Mouse (Mus musculus) frontal cortex, postnatal 14 days (tissue): ENCODE measurements around the gene Ehbp1.

ENCODE experiments used
- DNase-seq, 2 experiments: peaks; one replicate each; pipeline ENCODE4 v3.0.0; 2022; ENCODE audit warnings: low spot score in 2 of 2

The Ehbp1 gene

DNA sequence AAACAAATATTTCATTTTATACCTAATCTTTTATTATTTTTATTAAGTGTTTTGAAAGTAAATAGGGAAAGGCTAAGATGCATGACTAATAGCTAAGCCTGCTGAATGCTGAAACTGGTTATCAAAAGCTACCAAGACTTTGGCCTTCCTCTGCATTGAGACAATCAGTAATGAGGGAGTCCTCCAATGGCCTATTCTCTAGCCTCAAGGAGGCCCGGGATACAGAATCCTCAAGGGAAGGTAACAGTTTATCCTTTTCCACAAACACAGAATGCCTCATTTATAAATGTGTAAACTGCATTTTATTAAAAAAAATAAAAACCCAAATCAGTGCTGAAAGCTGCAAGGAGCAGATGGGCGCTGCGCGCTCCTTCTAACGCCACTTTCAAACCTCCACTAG lies 284.6 kb downstream of the Ehbp1 start:
- no peak for DNase-seq

DNA sequence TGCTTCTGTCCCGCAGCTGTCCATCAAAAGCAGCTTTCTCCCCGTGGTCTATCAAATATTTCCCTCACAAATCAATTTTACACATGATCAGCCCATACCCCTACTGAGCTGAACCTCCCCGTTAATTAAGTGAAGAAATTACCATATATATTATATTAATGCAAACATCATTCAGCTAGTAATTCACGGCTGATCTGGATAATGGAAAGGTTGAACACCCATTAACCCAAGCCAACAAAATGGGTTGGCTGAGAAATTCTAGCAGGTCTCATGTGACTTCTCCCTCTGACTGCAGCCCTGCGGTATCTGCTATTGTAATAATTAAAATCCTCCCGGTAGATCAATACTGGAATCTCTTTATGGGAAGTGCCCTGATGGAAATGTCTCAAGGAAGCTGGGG lies 286.2 kb downstream of the Ehbp1 start:
- no peak for DNase-seq

DNA sequence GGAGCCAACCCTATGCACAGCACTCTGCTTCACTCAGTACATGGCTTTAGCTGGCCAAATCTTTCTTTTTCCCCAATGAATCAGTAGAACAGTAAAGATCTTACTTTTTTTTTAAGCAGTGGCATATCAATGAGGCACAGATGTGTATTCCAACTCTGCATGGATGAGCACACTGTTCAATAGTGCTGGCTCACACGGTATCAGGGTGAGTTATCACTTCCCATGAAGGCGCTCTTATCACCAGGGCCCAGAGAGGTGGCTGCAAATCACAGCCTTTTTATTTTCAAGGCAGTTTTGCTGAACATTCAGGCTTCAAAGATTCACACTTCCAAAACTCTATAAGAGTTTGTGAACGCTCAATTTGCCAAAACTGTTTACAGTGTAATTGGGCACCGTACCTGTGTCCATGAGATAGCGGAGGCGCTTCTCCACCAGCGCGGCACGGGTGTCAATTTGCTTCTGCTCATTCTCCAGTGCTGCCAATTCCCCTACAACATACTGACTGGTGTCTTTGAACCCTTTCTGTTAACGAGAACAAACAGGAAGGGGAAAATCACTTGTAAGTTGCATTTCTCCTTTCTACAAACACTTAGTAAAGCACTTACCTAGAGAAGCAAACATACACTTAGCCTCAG lies 288.9 kb downstream of the Ehbp1 start:
- DNase-seq = no peak

DNA sequence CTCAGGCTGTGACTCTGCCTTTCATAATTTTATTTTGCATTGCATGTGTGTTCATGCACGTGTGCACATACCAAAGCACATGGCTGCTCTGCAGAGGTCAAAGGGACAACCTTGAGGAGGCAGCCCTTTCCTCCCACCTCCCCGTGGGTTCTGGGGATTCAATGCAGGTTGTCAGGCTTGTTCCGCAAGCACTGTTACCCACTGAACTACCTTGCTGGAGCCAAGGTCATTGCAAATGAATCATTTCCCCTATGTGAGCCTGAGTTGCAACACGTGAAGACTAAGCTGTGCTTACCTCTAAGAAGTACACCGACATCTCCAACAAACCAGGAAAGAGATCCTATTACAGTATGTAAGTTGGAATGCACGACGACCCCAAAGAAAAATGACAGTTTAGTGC lies 291.2 kb downstream of the Ehbp1 start:
- DNase-seq = no peak

DNA sequence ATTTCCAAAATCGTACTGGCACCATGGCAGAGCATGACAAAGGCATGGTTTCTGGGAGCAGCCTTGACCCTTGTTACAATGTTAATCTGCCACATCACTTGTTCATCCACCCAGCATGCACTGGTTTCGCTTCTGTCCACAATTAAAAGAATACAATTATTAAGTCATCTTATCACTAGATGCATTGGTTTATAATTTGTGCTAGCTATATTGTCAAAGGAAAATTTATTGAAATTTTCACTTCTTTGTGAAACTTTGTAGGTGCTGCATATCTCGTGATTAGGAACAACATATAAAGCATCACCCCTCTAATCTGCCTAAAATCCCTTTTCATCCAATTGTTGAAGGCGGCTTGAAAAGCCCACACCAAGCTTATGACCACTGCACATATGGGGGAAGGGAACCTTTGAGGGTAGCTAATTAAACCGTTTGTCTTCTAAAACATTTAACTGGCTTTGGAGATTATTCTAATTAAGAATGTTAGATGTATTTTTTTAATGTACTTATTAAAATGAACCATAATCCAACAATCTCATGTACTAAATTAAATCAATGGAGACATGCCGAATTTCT lies 302.2 kb downstream of the Ehbp1 start:
- no peak for DNase-seq

DNA sequence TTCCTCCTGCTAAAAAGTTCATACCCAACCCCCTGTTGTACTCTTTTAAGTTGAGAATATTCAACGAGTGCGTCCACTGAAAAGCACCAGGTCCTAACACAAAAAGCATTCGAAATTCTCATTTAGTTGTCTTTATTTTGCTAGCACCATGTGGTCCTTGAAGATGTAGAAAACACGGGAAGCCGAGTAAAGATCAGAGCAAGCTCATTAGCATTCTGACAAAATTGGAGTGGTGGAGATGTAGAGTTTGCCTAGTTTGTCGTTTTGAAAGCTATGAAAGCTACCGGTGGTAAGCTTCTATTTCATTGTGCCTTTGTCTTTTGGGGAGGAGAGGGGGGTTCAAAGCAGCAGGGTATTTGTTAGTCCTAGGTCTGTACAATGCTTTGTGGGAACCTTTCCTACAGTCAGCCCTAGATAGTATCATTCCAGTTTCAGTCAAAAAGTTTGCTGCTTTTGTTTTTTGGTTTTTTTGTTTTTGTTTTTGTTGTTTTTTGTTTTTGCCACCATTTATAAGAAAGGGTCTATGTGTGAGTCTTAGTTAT lies 307.5 kb downstream of the Ehbp1 start:
- DNase-seq = no peak

DNA sequence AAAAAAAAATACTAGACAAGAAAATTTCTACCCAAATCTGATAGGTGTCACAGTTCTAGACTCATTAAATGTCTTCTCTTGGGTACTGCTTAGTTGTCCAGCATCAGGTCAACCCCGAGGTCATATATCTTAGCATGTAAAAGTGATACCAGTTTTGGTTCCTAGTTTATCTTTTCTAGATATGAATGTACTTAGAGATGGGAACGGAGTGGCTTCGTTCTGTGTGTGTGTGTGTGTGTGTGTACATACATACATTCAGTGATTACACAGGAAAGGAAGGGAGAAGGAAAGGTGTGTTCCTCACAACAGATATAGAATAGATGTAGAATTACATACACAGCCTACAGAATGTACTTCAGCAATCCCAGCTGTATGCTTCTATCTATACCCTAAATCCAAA lies 308.5 kb downstream of the Ehbp1 start:
- DNase-seq = no peak

DNA sequence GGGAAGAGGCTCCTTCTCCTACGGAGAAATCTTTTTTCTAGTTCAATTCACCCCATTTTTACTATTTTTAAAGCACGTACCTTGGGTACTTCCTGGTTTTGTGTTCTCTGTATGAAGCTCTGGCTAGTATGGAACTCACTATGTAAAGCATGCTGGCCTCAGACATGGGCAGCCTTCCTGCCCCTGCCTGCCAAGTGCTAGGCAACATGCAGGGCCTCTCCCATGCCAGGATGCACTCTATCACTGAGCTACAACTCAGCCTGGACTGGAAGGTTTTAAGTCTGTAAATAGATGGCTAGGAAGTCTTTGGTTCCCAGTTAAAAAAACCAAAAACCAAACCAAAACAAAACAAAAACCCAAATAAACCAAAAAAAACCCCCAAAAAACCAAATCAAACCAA lies 321.5 kb downstream of the Ehbp1 start:
- no peak for DNase-seq

DNA sequence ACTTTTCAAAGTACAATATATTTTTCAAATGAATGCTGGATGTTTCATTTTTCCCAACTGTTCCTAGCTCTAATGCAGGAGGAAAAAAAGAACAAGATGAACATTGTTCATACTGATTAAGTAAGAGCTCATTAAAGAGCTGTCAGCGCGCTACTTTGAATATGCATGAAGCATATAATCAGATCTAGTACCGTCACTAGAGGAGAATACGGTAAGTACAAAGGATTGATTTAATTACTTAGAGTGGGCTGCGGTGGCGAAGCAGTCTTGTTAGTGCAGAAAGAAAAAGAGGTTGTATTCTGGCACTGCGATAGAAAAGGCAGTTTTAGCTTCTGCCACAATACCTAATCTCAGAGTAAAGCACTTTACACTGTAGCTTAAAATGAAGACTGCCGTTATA lies 324.6 kb downstream of the Ehbp1 start:
- DNase-seq = no peak

DNA sequence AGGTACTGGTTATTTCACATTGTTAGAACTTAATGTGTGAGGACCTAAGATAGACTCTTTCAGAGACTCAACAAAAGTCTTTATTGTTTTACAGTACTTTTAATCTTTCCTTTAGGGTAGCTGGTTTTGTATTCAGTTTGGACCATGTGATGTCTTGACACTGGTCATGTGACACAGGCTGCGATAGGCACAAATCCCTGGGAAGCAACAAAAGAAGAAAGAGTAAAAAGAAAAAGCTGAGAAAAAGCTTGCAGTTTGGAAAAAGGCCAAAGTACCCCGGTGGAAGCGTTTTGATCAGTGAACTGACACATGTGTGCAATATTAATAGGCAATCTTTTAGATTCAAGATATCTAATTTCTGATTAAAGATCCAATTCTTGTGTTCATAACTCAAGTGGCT lies 325.8 kb downstream of the Ehbp1 start:
- DNase-seq = no peak

DNA sequence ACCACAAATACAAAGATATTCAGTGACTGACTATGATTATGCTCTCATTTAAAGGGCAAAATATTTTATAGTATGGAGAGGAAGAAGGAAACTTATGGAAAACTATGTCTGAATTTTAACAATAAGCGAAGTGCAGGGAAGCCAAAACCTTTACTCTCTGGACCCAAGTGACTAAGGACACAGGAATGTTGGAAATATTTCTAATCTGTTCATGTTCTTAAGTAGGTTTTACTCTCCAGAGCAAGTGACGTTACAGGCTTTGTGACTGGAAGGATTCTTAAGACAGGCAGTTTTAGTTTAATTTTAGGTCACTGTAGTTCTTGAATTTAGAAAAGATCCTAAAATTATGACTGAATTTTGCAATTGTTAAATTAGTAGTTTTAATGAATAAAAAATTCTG lies 333.3 kb downstream of the Ehbp1 start:
- no peak for DNase-seq

DNA sequence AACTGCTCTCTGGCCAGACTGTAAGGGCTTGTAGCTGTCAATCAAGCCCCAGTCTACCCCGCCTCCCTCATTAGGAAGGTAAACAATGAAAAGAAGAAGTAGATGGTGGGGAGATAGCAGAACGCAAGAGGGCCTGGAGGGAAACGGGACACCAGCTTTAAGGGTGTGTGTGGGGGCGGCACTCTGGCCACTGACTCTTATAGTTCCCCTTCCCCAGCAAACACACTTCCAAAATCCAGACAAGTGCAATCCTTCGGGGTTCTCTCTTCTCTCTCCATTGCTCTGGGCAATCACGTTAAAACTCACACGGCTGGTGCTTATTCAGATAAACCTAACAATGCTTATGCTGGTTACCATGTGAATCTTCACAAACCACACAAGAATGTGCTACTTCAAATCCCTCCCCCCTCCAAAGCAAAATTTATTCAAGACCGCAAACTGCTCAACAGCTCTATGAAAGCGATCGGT lies 333.9 kb downstream of the Ehbp1 start:
- no peak for DNase-seq

DNA sequence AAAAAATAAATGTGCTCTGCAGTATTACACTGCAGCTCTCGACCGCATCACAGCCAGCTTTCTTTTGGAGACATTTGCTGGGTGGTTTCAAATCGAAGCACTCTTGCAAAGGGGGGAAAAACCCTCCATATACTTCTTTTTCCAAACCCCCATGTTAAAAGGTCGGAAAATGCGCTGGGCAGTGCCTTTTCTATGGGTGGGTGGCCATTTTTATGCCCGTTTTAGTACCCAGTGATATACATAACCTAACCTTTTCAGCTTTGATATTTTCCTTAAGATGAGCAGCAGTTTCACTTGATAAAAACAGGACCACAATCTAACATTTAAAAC lies 334.3 kb downstream of the Ehbp1 start:
- no peak for DNase-seq

DNA sequence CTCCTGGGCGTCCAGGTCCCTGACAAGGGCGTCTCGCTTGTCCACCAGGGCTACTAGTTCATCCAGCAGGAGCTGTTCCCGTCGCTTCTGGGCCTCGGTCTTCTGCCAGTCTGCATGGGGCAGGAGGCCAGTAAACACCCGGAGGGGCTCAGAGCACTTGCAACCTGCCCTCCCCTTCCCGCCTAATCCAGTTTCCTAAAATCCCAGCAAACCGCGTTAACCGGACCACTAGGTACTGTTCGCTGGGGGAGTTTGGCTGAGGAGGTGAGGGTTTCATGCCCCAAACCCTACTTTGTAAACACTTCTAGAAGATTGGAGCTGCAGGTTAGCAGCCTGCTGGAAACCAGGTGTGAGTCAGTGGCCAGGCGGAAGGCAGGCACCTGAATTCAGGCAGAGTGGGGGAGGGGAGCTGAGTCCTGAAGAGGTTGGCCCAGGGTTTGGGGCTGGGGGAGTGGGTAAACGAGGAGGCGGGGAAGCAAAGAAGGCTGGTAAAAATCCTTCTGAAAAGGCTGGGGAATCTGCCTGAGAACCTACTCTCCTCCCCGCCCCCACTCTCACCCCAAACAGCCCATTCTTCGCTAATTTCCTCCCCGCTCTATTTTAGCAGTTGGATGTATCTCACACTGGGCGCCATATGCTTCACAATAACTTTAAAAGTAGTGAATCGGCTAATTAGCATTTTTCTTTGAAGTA lies 334.9 kb downstream of the Ehbp1 start:
- no peak for DNase-seq

DNA sequence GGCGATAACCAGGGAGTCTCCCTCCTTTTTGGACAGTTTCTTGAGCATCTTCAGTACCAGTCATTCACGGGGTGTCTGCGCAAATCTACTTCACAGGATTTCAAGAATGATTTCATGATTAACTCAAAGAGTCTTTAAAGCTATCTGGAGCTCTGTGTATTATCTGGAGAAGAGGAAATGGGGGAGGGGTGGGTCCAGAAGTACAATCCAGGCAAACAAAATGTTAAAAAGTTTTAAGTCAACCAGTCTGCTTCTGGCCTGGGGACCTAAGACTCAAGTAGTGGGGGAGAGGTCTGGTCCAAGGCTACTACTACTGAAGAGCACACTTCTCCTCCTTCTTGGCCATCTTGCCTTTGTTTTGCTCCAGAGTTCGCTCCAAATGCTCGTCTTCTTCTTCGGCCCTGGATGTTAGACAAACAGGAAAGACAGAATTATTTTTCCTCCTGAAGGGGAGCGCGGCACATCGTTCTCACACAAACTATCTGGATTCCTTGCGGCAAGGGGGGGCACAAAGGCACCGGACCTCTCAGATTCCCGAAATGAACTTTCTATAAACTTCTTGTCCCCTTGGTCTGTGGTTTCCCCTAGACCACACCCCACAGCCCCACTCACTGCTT lies 335.5 kb downstream of the Ehbp1 start:
- no peak for DNase-seq

DNA sequence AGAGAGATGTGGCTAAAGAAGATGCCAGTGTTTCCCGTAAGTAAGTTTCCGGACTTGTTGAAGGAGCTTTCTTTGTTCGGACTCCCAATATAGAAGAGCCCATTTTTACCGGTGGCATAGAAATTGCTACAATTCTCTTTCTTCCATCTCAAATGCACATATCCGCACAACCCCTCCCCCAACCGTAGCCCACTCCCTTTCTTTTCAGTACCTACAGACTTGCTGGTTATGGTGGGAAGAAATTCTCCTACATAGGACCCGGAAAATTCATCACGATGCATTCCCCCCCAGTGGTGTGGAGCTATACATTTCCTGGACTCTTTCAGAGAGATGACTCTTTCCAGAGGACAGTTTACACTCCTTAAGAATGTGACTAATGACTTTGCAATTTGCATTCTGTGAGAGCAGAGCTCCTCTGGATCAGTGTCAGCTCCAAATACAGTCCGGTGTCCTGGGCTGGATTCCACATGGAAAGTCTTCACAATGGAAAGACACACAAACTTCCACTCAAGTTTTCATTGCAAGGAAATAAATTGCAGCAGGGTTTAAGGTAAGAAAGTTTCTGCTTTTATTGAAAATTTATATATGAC lies 336.7 kb downstream of the Ehbp1 start:
- no peak for DNase-seq

DNA sequence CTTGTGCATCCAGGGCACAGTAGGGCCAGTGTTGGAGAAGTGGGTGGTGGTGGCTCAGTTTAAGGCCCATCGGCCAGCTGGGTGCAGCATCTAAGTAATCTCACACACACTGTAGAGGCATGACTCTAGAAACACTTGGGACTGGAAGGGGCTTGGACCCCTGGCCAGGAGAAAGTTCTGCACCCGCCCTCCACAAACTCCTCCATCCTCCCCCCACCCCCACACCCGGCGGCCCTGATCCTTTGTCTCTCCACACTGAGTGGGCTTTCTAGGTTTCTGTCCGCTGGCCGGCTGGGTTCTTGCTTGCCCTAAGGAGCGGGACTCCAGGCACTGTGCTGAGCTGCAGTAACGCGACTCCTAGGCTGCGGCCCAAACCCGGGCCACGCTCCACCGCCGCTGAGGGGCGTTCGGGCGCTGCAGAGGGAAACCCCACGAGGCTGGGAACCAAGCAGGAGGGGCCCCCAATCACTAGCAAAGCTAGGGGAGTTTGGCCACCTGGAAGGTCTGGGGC lies 337.7 kb downstream of the Ehbp1 start:
- DNase-seq = peak in 1 of 2 experiments; percentile 17

DNA sequence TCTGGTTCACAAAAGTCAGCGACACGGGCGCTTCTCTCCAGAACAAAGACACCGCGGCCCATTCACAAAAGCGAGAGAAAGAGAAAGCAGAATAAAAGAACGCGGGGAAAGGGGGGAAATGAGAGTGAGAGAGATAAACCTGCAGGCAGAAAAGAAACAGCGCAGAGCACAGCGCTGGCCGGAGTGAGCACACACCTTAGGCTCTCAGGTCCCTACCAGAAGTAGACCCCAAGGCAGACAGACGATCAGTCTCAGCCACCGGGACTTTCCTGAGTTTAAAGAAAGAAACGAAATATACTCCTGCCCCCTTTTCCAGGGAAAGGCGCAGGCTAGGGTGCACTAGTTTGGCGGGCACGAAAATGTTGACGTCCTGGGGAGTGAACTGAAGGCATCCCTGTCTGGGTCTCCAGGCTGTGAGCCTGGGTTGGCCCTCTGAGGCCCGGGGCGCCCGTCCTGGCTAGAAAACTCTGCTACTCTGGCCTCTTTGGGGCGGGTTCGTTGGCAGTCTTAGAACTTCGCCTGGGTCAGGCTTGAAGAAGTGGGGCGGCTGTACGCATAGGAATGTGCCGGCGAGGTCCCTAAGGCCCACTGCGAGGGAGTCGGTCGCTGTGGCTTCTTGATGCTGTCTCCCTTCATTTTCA lies 338.6 kb downstream of the Ehbp1 start:
- peak in 1 of 2 experiments; percentile 16 for DNase-seq

DNA sequence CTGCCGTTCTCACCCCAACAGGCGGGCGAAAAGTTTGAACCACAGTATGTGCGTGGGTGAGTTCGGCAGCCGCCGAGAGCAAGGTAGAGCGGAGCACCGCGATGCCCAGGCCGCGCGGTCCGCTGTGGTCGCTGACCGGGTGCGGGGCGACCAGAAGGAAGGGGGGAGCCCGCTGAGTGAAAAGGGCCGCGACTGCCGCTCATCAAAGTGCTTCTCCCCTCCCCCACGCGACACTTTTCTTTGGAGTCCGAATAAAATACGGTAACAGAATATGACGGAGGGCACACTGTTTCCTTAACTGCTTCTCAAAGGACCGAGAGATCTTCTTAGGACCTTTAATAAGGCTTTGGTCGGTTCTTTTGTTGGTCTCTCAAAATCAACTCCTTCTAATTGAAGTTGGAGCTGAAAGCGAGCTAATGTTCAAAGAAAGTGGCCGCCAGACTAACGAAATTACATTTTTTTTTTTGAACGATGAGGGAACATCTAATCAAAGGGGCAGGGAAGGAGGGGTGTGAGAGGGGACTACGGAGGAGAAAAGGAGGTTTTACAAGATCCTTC lies 339.2 kb downstream of the Ehbp1 start, which contains the start of gene Otx1:
Gene Otx1, minus strand, starts transcription at position 115 of the 558 bp plus-strand sequence.
- DNase-seq = peak; percentile 13 to 16

DNA sequence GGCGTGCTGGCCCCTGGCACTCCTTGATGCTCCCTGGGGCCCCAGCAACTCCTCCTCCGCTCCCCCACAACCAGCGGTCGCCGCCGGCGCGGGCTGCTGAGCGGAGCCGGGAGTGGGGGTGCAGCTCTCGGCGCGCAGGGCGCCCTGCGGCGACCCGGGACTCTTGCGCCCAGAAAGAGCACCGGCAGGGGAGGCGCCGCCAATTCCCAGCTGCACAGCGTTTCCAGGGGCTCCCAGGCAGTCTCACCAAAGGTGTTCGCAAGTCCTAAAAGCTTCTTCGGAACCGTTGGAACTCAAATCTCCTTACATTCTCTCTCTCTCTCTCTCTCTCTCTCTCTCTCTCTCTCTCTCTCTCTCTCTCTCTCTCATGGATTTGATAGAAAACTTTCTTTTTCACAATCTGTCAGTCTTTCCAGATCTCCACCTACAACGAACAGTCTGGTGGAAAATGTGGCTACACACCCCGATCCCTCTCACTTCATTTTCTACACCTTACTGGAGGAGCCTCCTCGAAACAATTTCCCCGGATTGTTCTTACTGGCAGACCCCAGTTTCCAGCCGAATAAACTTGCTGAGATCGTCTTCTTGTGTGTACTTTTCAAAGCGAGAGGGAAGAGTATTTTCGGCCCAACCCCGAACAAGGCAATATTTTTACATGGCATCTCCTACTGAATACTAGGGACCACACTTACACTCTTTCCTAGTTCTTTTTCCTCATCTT lies 339.9 kb downstream of the Ehbp1 start:
- DNase-seq = peak in 1 of 2 experiments; percentile 13
